In the genomic region with DNA sequence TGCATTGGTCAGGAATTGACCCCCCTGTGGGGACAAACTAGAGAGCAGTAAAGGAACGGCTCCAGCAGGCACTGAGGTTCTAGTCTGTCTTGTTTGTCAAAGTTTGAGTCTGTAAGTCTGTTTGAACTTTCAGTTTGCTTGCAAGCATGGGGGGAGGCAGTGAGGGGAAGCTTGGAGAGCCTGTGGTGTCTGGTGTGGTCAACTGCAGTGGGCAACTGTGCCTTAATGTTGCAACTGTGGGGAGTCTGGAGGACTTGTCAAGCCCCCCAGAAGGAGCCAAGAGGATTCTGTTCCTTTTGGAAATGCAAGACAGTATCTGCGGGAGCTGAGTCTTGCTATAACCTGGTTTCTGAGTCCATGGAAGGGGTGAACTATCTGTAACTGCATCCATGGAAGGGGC, we compare ENCODE assay signal across 32 mouse cellular contexts. TPM values are rescaled to one million over a fixed set of nuclear protein-coding genes. Genes with fewer than 3 reads are reported as not detected.
"Had no signal": no experiment of that assay in that cellular context is flagged by ENCODE, and none has a peak within 500 bp of the region (broad histone marks: within the 10 kb centered on the region; RNA-seq: fewer than 3 reads in every experiment).

No protein-coding gene starts in this region.

- H3K4me3 ChIP-seq: embryonic facial prominence, embryonic 10.5 days; embryonic facial prominence, embryonic 12.5 days; embryonic facial prominence, embryonic 13.5 days; embryonic facial prominence, embryonic 15.5 days; erythroblast, embryonic 14.5 days; forebrain, embryonic 10.5 days; forebrain, embryonic 12.5 days; forebrain, embryonic 13.5 days; forebrain, embryonic 15.5 days; gastrocnemius, adult 2 months; heart, adult 2 months had no signal

- H3K27me3 ChIP-seq: embryonic facial prominence, embryonic 12.5 days; embryonic facial prominence, embryonic 13.5 days; embryonic facial prominence, embryonic 15.5 days; forebrain, embryonic 12.5 days; forebrain, embryonic 13.5 days; forebrain, embryonic 15.5 days had no signal

- H3K4me2 ChIP-seq: embryonic facial prominence, embryonic 12.5 days; embryonic facial prominence, embryonic 13.5 days; embryonic facial prominence, embryonic 15.5 days; forebrain, embryonic 12.5 days; forebrain, embryonic 13.5 days; forebrain, embryonic 15.5 days had no signal

- H3K9ac ChIP-seq: embryonic facial prominence, embryonic 12.5 days; embryonic facial prominence, embryonic 13.5 days; embryonic facial prominence, embryonic 15.5 days; forebrain, embryonic 12.5 days; forebrain, embryonic 13.5 days; forebrain, embryonic 15.5 days; forebrain, postnatal 0 days had no signal

- ATAC-seq: forebrain, embryonic 13.5 days; forebrain, embryonic 14.5 days; forebrain, embryonic 15.5 days; forebrain, embryonic 16.5 days; forebrain, postnatal 0 days had no signal

- H3K27ac ChIP-seq: embryonic facial prominence, embryonic 10.5 days; embryonic facial prominence, embryonic 12.5 days; embryonic facial prominence, embryonic 13.5 days; embryonic facial prominence, embryonic 15.5 days; forebrain, embryonic 10.5 days; forebrain, embryonic 12.5 days; forebrain, embryonic 13.5 days; forebrain, embryonic 15.5 days; gastrocnemius, adult 2 months; heart, adult 2 months had no signal

- H3K9me3 ChIP-seq: embryonic facial prominence, embryonic 10.5 days; embryonic facial prominence, embryonic 12.5 days; embryonic facial prominence, embryonic 13.5 days; embryonic facial prominence, embryonic 15.5 days; forebrain, embryonic 10.5 days; forebrain, embryonic 12.5 days; forebrain, embryonic 13.5 days; forebrain, embryonic 15.5 days had no signal

- H3K36me3 ChIP-seq: embryonic facial prominence, embryonic 10.5 days; embryonic facial prominence, embryonic 12.5 days; embryonic facial prominence, embryonic 13.5 days; embryonic facial prominence, embryonic 15.5 days; forebrain, embryonic 10.5 days; forebrain, embryonic 12.5 days; forebrain, embryonic 15.5 days had no signal

- DNase-seq: cerebellum, adult 18-20 months; cerebellum, adult 2 months; cerebellum, adult 8-10 months; cerebellum, adult 9-11 months; cerebellum, postnatal 14 days; cerebellum, postnatal 25 days; cerebellum, postnatal 36 days; embryo, embryonic 11 days; forebrain, postnatal 0 days; gastrocnemius, adult 2 months; gastrocnemius, postnatal 10 days; gastrocnemius, postnatal 14 days; gastrocnemius, postnatal 25 days; gastrocnemius, postnatal 36 days; heart, adult 11 months; heart, adult 18-20 months; heart, adult 2 months had no signal

- H3K4me1 ChIP-seq: embryonic facial prominence, embryonic 12.5 days; embryonic facial prominence, embryonic 13.5 days; embryonic facial prominence, embryonic 15.5 days; forebrain, embryonic 13.5 days; forebrain, embryonic 15.5 days had no signal

RNA-seq across cellular contexts. Expression of a gene that starts 4.3 kb away (rescaled TPM):
- total RNA-seq: common myeloid progenitor, adult 5-6 weeks; forebrain, postnatal 0 days had no signal
- polyA plus RNA-seq: cerebellum, adult 2 months; cortical plate, adult 2 months; embryonic facial prominence, embryonic 10.5 days; embryonic facial prominence, embryonic 11.5 days; embryonic facial prominence, embryonic 12.5 days; erythroblast, embryonic 14.5 days; forebrain, embryonic 10.5 days; forebrain, embryonic 11.5 days; forebrain, embryonic 12.5 days; forebrain, embryonic 13.5 days; forebrain, embryonic 14.5 days; forebrain, embryonic 15.5 days; forebrain, embryonic 16.5 days; forebrain, postnatal 0 days had no signal
